Mouse (Mus musculus) limb, embryonic 14.5 days (tissue): ENCODE data around the gene Pawr. TPM values are rescaled to one million over a fixed set of nuclear protein-coding genes. Genes with fewer than 3 reads are reported as not detected.

Experiments used
- ATAC-seq: fragments of 200-750 bp; cut with Nextera tagmentation; 2 replicates; pipeline ENCODE4 v1.8.0; 2017; ENCODE audit warnings: low read depth, moderate number of reproducible peaks, moderate TSS enrichment; ENCODE audit not compliant: low FRiP score
- DNase-seq: peaks from one replicate; pipeline ENCODE4 v3.0.0-alpha.2; 2015; ENCODE audit warnings: low spot score
- H3K27ac ChIP-seq: fragments of 300-500 bp; sonication (generic); replicated peaks from 2 replicates; pipeline ENCODE4 v1.5.1; 2014; ENCODE audit warnings: low read depth, mild to moderate bottlenecking, low read length, moderate library complexity, mixed read lengths
- H3K27me3 ChIP-seq: fragments of 300-500 bp; sonication (generic); 2 replicates; pipeline ENCODE4 v1.6.1; 2014; ENCODE audit warnings: low read length, mixed read lengths; ENCODE audit not compliant: control insufficient read depth, insufficient read depth
- H3K36me3 ChIP-seq: fragments of 300-500 bp; sonication (generic); 2 replicates; pipeline ENCODE4 v1.6.1; 2014; ENCODE audit warnings: mild to moderate bottlenecking, low read length, moderate library complexity, mixed read lengths; ENCODE audit not compliant: control insufficient read depth, insufficient read depth
- H3K4me1 ChIP-seq: fragments of 300-500 bp; sonication (generic); 2 replicates; pipeline ENCODE4 v1.6.1; 2014; ENCODE audit warnings: antibody characterized with exemption, low read length, mixed read lengths; ENCODE audit not compliant: control insufficient read depth, insufficient read depth
- H3K4me2 ChIP-seq: fragments of 300-500 bp; sonication (generic); replicated peaks from 2 replicates; pipeline ENCODE4 v1.6.1; 2014; ENCODE audit warnings: low read depth, mild to moderate bottlenecking, low read length, moderate library complexity; ENCODE audit not compliant: severe bottlenecking
- H3K4me3 ChIP-seq: fragments of 300-500 bp; sonication (generic); replicated peaks from 2 replicates; pipeline ENCODE4 v1.5.1; 2014; ENCODE audit warnings: low read length
- H3K9ac ChIP-seq: fragments of 300-500 bp; sonication (generic); 2 replicates; pipeline ENCODE4 v1.6.1; 2014; ENCODE audit warnings: mild to moderate bottlenecking, low read depth, low read length, moderate library complexity; ENCODE audit not compliant: severe bottlenecking
- H3K9me3 ChIP-seq: fragments of 300-500 bp; sonication (generic); 2 replicates; pipeline ENCODE4 v1.6.1; 2016; ENCODE audit warnings: low read length; ENCODE audit not compliant: control insufficient read depth
- POLR2A ChIP-seq: fragments of 200-500 bp; IDR thresholded peaks from 2 replicates; pipeline ENCODE4 v1.8.0; 2012; ENCODE audit warnings: inconsistent platforms, mild to moderate bottlenecking, moderate library complexity, borderline replicate concordance; ENCODE audit not compliant: insufficient read depth, insufficient read length; ENCODE audit errors: extremely low read depth
- WGBS: fragments of 180-500 bp; shearing (Covaris S2); extraction: QIAGEN DNeasy Blood & Tissue Kit; methylation state at CpG from one replicate; pipeline ENCODE4 v1.1.7; 2014; 5-methylcytosine and 5-hydroxymethylcytosine counted together
- polyA plus RNA-seq, 2 experiments: library from polyadenylated mRNA; depleted of rRNA in 1 of 2; stranded (reverse) in 1 of 2; unstranded in 1 of 2; fragments of >200 nt; fragmentation: Nextera tagmentation in 1 of 2; extraction: Ambion mirVana in 1 of 2; gene quantifications; 2 replicates each; pipeline versions ENCODE4 v1.2.1 to v1.2.3; 2012 to 2014

Gene Pawr
- polyA plus RNA-seq, 2 experiments: 3.1 to 3.5 TPM

- H3K4me3 ChIP-seq: no peak overlapping the region
- H3K27ac ChIP-seq: no peak overlapping the region
- no peak overlapping the region for H3K9ac ChIP-seq
- H3K4me2 ChIP-seq: no peak overlapping the region
- no peaks in the 10 kb centered on the region for H3K4me1 ChIP-seq
- ATAC-seq: no peak
- no peaks in the 10 kb centered on the region for H3K36me3 ChIP-seq
- DNase-seq: no peak
- WGBS: 89% methylated on average over 12 of the region's 12 CpGs
- no peak for TF ChIP-seq POLR2A
- H3K9me3 ChIP-seq: no peaks in the 10 kb centered on the region
- no peaks in the 10 kb centered on the region for H3K27me3 ChIP-seq
Measured at GRCm38 (mm10) chr10:108395229-108395628, 63.3 kb downstream of the Pawr start.

- Histone ChIP-seq H3K27me3 (no peaks in the 10 kb centered on the region), H3K9me3 (no peaks in the 10 kb centered on the region), H3K36me3 (no peaks in the 10 kb centered on the region), H3K4me3 (no peak overlapping the region), H3K4me1 (no peaks in the 10 kb centered on the region), H3K27ac (no peak overlapping the region), H3K9ac (no peak overlapping the region), H3K4me2 (no peak overlapping the region)
- no peak for ATAC-seq
- 87% methylated on average over 14 of the region's 14 CpGs for WGBS
- TF ChIP-seq POLR2A: no peak
- DNase-seq: no peak
Measured at GRCm38 (mm10) chr10:108395647-108396046, 63.7 kb downstream of the Pawr start.

DNA sequence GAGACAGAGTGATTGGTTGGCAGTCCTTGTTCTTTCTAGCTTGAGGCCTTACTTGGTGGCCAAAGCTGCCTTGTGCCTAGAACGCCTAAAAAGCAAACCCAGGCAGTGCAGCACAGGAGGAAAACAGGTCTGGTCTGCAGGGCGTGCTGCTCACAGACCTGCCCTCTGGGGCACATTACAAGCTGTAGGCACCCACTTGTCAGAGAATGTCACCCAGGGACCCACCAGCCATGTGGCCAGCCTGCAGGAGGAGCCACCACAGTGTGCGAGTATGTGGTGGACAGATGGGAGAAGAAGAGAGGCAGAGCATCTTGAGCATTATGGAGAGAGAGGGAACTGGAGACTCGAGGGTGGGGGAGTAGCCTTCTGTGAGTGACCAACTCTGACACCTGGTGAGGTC is 70.8 kb downstream of the Pawr start:
- Histone ChIP-seq H3K36me3 (no peaks in the 10 kb centered on the region), H3K27me3 (no peaks in the 10 kb centered on the region), H3K9me3 (no peaks in the 10 kb centered on the region), H3K4me2 (no peak overlapping the region), H3K27ac (no peak overlapping the region), H3K9ac (no peak overlapping the region), H3K4me1 (no peaks in the 10 kb centered on the region), H3K4me3 (no peak overlapping the region)
- ATAC-seq: no peak
- no peak for DNase-seq
- TF ChIP-seq POLR2A: no peak
- WGBS: 75% methylated on average over 4 of the region's 4 CpGs

DNA sequence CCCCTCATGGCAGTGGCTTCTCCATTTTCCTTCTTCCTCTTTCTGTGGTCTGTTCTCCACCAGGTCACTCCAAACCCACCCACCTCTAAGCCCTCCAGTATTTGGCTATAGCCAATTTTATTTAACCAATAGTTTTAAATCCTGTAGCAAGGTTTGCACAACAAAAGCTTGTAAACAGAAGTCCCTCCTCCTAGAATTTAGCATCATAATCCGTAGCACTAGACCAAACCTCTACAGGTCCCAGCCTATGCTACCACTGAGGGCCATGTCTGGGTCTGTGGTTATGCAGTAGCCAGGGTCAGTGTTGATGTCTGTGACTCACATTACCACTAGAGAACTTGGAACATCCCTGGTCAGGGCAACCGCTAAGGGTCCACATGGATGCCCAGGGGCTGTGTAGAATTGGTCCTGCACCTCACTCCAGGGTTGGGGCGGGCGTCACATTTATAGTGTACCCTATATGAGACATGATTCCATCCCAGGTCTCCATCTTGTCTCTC is 71.5 kb downstream of the Pawr start:
- WGBS: 89% methylated on average over 4 of the region's 4 CpGs
- Histone ChIP-seq H3K36me3 (no peaks in the 10 kb centered on the region), H3K4me2 (no peak overlapping the region), H3K27ac (no peak overlapping the region), H3K27me3 (no peaks in the 10 kb centered on the region), H3K4me1 (no peaks in the 10 kb centered on the region), H3K9me3 (no peaks in the 10 kb centered on the region), H3K4me3 (no peak overlapping the region), H3K9ac (no peak overlapping the region)
- DNase-seq (no peak), ATAC-seq (no peak)
- no peak for TF ChIP-seq POLR2A

DNA sequence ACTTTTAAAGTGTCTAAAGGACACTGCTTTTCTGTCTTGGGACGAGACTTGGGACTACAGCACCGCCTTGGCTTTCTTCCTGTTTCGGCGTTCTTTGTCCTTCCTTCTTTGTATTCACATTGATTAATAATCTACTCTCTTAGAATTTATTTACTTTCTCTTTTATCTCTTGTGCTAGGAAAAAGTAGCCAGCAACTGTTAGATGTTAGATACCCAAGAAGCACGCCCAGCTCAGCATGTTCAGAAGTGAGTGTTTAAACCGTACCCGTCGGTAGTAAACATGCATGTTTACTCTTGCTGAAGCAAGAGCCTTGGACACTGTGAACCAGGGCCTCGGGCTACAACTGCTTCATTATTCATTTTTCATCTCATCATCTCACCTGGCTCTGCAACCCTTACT is 72.2 kb downstream of the Pawr start:
- Histone ChIP-seq H3K4me3 (no peak overlapping the region), H3K9me3 (no peaks in the 10 kb centered on the region), H3K27ac (no peak overlapping the region), H3K27me3 (no peaks in the 10 kb centered on the region), H3K4me2 (no peak overlapping the region), H3K4me1 (no peaks in the 10 kb centered on the region), H3K9ac (no peak overlapping the region), H3K36me3 (no peaks in the 10 kb centered on the region)
- ATAC-seq (no peak), DNase-seq (no peak)
- TF ChIP-seq POLR2A: no peak
- 83% methylated on average over 9 of the region's 9 CpGs for WGBS

DNA sequence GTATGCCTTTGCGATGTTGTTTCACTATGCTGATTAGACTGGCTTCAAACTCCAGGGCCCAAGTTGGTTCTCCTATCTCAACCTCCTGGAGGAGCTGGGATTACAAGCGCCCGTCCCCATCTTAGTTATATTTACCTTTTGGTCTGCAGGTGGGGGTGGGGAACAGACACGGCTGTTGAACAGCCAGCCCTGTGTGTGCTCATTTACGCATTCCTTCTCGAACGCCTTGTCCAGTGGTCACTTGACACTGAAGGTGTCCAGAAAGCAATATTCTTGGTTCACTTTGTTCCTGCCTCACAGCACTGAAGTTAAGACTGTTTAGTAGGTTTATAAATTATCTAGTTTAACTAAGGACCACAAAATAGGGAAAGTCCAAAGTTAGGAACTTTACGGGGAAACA is 73.2 kb downstream of the Pawr start:
- H3K4me1 ChIP-seq: no peaks in the 10 kb centered on the region
- H3K4me2 ChIP-seq: no peak overlapping the region
- H3K4me3 ChIP-seq: no peak overlapping the region
- H3K9me3 ChIP-seq: no peaks in the 10 kb centered on the region
- H3K27me3 ChIP-seq: no peaks in the 10 kb centered on the region
- H3K27ac ChIP-seq: no peak overlapping the region
- TF ChIP-seq POLR2A: no peak
- DNase-seq: no peak
- WGBS: 51% methylated on average over 8 of the region's 8 CpGs
- no peak for ATAC-seq
- H3K9ac ChIP-seq: no peak overlapping the region
- no peaks in the 10 kb centered on the region for H3K36me3 ChIP-seq
